Mouse (Mus musculus) left cerebral cortex, postnatal 36 days (tissue): ENCODE measurements around the gene Eme2. TPM values are rescaled to one million over a fixed set of nuclear protein-coding genes. Genes with fewer than 3 reads are reported as not detected.
A peak's percentile ranks its signal among the peaks of the same experiment; 100 is the strongest.

ENCODE experiments used
- DNase-seq, 2 experiments: peaks; one replicate each; pipeline ENCODE4 v3.0.0; 2021 to 2022; ENCODE audit warnings: low spot score in 2 of 2, mixed read lengths in 1 of 2
- intact Hi-C: fragments of 180-260 bp; cut with DNase I; formaldehyde crosslinking; loops from one replicate; pipeline ENCODE4 v1.15.1; 2025
- total RNA-seq, 2 experiments: library from RNA; stranded (reverse); gene quantifications; 2 replicates each; pipeline ENCODE4 v1.2.3; 2021

Gene Eme2
- total RNA-seq, 2 experiments from 2014 or later, result 47.4 to 60.0 TPM

DNA sequence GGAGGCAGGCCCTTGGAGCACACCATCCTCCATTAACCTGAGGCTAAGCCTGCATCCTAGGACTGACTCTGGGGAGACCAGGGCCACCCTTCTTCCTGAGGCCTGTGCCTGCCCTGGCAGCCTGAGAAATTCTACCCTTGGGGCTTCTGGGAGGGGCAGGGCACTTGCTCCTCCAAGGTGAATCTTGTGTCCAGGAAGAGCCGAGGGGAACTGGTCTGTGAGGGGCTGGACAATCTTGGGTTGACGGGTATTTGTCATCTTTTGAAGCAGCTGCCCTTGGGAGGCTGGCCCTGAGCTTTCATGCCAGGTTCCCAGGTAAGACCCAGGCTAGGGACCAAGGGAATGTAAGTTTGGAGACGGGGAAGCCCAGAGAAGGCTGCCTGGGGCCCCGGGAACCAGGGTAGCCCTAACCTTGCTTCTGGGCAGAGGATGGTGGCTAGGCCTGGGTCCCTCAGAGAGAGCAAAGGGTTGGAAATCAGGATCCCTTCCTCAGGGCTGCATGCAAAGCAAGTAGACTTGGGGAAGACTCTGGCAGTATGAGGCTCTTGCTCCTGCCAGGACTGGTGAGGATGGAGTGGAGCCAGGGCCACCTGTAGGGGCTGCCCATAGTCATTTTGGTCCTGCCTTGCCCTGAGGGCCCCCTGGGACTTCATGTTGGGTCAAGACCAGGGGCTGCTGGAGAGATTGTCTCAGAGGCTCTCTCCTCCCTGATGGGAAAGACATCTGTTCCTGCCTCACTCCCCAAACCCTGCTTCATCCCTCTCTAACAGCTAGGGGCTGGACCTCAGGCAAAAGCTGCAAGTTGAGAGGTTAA is 3.4 kb upstream of the Eme2 start:
- intact Hi-C loops, result no loop called here
- no peak for DNase-seq

DNA sequence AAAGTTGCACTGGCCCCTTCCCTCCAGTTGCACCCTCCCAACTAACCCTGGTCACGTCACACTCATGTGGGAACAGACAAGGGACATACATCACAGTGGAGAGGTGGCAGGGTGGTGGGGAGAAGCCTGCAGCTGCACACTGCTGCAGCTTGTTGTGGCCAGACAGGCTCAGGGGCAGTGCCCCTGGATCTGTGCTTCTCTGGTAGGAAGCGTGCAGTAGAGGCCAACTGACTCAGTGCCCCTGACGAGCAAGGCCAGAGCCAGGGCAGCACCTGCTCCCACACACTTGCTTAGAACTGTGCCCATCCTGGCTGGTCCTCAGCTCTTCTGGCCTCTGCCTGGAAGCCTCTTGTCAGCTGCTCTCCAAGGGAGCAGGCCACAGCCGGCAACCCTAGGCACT is 2.7 kb upstream of the Eme2 start:
- intact Hi-C loops, result no loop called here
- DNase-seq, result peak in 1 of 2 experiments; percentile 15

DNA sequence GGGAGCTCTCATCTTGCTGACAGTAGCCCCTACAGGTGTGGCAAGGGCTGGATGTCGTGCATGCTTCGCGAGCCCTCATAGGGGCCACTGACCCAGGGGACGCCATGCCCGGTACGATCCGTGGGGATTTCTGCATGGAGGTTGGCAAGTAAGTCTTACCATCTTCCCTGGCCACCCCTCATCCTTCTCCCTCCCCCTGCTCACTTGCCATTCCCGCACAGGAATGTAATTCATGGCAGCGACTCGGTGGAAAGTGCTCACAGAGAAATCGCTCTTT is 2.0 kb upstream of the Eme2 start:
- no peak for DNase-seq
- intact Hi-C loops, result no loop called here

DNA sequence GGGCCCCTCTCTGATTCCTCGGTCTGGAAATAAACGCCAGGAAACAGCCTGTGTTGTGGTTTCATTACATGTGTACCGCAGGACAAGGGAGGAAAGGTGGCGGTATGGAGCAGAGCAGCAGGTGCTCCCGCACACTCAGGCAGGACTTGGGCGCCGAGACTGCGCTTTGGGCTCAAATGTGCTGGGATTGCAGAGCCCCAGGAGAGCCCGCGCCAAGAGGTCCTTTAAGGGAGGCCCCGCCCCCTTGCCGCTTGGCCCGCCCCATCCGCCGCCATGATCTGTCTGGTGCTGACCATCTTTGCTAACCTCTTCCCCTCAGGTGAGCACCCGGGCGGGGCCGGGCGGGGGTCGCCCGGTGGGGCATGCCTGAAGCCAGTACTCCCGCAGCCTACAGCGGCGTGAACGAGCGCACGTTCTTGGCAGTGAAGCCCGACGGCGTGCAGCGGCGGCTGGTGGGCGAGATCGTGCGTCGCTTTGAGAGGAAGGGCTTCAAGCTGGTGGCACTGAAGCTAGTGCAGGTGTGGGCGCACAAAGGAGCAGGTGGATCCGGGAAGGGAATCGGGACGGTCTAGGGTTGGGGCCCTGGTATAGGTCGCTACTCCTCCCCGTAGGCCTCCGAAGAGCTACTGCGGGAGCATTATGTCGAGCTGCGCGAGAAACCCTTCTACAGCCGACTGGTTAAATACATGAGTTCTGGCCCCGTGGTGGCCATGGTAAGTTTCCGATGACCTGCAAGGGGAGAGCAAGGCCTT is 1.5 kb upstream of the Eme2 start, which contains the start of gene Nme3:
Gene Nme3, plus strand, starts transcription at position 260 of the 752 bp plus-strand sequence.
- peak; percentile 74 to 80 for DNase-seq
- intact Hi-C loops, result no loop called here

DNA sequence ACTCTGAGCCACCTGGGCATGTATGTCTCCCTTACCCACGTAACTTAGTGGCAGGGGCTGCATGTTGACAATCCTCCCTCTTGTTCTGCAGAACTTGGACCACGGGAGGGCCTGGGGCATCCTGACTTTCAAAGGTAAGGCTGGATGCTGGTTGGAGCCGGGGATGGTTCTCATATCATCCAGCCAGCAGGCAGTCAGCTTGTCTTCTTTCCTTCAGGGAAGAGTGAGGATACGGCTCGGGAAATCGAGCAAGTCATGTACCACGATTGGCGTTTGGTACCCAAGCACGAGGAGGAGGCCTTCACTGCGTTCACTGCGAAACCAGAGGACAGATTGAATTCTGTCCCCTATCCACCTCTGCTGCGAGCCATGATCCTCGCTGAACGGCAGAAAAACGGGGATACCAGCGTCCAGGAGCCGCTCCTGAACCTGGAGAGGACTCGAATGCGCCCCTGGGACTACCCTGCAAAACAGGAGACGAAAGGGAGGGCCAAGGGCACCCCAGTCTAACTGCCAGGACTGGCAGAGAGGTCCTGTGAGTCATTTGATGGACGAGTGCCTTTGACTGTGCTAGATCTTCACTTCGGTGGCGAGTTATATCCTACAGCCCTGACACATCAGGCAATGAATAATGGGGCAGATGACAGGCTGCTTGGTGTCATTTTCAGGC is 819 bp upstream of the Eme2 start:
- intact Hi-C loops, result no loop called here
- no peak for DNase-seq

DNA sequence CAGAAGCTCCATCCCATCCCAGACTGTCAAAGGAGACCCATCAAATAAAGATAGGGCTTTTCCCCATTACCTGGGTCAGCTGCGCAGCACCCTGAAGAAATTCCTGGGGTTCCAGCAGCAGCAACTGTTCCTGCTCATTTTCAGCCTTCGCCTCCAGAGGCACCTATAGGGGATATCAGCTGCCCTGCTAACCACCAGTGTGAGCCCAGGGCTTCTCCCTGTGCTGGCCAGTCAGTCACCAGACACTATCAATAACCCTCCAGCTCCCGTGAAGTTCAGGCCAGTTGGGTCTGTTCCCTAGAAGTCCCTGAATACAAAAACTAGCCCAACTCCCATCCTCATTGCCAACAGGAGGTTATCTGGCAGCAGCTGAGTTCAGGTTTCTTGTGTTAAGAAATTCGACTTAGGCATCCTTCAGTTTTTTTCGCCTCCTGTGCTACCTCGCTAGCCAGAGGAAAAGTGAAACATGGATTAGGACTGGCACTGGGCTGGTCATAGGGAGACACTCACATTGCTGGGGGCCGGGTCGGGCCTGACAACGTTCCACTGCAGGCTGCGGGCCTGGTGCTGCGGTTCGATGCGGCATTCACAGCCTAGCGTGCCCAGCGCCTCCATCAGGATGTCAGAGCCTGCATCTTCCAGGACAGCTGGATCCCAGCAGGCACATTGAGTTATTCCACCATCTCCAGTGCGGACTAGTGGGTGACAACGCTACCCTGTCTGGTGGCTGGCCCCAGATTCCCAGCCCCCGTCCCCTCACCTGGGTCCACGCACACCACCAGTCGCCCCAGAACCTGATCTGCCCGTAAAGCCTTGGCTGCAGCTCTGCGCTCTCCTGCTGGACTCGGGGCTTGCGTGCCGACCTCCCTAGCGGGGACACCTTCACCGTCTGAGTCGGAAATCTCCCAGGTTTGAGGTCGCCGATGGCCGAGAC is 559 bp downstream of the Eme2 start:
- no peak for DNase-seq
- intact Hi-C loops, result no loop called here

DNA sequence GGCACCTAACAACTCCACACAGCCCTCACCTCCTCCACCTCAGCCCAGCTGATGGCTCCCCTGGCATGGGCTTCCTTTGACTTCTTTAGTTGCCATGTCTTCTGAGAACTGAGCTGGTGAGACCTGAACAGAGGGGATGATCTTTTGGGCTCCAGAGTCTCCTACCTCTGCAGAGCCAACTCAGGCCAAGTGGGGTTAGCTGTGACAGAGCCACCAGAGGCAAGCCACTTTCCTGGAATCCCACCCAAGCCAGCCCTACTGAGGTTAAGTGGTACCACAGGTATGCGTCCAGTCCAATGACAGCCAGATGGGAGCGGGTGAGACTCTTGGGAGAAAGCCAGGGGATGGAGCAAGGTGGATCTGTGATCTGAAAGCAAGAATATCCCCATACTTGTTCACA is 1.6 kb downstream of the Eme2 start:
- no peak for DNase-seq
- intact Hi-C loops, result no loop called here

DNA sequence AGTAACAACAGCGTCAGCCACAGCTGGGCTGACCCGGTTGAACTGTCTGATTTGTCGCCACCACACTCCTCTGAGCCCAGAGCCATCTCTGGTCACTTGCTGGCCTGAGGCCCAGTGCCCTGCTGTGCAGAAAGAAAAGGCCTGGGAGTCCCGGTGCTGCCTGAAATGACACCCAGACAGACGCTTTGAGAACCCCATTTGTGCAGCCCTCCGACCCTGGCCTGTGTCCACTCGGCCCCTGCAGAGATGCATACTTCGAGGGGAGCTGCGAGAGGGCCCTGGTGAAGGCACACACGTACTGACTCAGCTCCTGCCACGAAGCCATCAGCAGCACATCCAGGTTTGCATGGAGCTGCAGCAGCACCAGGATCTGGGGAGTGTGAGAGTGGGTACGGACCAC is 2.1 kb downstream of the Eme2 start:
- intact Hi-C loops, result no loop called here
- DNase-seq, result no peak

DNA sequence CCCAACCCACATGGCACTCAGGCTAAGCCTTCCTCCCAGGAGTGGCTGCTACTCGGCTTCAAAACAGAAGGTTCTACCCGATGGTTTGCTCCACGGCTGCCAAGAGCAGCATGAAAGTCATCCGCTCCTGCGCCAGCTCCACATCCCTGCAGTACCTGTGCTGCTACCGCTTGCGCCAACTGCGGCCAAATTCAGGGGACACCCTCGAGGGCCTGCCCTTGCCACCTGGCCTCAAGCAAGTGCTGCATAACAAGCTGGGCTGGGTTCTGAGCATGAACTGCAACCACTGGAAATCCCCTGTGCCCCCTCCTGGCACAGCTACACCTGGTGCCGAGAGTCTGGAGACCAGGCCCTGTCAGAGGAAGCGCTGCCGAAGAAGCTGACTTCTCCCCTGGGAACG is 3.6 kb downstream of the Eme2 start:
- intact Hi-C loops, result no loop called here
- no peak for DNase-seq

DNA sequence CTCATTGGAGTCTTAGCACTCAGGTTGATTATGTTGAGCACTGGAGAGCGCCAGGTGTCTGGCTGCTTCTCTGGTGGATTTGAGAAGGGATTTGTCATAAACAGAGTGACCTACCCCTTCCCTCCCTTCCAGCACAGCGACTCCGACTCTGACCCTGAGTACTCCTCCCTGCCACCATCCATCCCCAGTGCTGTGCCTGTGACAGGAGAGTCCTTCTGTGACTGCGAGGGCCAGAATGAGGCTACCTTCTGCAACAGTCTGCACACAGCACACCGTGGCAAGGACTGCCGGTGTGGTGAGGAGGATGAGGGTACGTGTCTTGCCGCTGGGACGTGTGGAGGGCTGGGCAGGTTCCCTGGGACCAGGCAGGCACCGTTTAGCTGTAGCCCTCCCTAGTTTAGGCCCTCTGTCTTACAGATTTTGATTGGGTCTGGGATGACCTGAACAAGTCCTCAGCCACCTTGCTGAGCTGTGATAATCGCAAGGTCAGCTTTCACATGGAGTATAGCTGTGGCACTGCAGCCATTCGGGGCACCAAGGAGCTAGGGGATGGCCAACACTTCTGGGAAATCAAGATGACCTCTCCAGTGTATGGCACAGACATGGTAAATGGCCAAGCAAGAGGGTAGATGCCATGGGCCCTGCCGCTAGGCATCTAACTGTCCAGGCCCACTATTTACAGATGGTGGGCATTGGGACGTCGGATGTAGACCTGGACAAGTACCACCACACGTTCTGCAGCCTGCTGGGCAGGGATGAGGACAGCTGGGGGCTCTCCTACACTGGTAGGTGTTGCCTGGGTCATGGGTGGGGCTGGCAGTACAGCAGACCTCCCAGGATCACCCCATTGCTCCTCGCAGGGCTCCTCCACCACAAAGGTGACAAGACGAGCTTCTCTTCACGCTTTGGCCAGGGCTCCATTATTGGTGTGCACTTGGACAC is 4.5 kb downstream of the Eme2 start:
- DNase-seq, result peak in 1 of 2 experiments; percentile 13
- intact Hi-C loops, result no loop called here

DNA sequence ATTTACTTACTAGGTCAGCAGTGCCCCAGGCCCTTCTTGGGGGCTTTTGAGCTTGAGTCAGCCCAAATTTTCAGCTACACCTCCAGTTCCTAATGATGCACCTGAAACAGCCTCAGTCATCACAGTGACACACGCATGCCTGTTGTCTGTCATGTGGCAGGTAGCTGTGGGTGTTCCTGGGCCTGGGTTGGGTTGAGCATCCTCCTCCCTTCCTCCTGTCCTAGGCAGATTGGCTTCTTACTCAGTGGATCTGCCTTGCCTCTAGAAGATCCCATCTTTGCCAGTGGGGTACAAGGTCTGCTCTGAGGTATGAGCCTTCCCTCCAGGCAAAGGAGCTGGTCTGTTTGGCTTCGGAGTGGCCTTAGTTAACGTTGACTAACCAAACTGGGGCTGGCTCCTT is 6.0 kb downstream of the Eme2 start:
- DNase-seq, result no peak
- intact Hi-C loops, result no loop called here

DNA sequence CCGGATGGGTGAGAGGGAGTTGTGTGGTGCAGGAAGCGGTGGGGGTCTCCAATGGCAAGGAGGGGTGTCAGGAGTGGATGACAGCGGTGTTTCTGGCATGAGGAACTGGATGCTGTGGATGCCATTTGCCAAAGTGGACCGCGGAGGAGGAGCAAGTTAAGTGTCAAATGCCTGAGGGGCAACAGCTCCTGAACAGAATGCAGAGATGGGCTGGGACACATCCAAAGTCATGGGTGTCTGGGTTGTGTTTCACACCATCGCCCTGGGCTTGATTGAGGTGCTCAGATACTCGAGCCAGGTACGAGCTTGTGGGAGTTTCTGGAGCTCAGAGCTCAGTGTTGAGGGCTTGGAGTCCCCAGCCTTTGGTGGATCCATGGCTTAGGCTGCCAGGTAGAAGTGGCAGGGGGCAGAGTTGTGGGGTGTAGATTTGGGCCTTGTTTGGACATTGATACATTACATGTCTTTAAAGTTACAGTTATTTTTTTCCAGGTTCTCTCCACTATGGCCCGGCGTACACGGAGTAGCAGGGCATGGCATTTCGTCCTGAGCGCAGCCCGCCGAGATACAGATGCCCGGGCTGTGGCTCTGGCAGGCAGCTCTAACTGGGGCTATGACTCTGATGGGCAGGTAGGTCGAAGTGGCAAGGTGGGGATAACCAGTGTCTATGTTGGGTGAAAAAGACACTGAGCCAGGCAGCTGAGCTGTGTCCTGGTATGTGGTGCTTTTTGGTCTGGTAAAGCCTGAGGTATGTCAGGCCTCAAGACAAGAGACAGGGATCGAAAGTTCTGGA is 7.4 kb downstream of the Eme2 start:
- intact Hi-C loops, result loop anchor here (2.0 kb wide), 1 partner anchor 37 kb away; the partner anchor contains the start of gene Fahd1
- DNase-seq, result no peak

DNA sequence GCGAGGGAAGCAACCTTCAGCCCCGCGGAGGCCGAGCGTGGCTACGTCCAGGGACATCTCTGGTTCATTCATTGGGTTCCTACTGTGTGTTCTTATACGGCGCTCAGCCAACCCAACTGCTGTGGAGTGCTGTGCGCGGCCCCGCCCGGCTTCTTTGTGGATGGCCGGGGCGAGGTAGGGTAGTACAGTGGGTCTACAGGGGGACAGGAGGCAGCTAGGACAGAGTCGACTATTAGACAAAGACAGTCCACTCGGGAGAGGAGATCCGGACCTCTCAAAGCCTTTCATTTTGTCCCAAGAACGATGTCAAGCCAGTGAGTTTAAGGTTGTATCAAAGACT is 8.0 kb downstream of the Eme2 start:
- no peak for DNase-seq
- intact Hi-C loops, result loop anchor here (2.0 kb wide), 1 partner anchor 36 kb away; the partner anchor contains the start of gene Fahd1

DNA sequence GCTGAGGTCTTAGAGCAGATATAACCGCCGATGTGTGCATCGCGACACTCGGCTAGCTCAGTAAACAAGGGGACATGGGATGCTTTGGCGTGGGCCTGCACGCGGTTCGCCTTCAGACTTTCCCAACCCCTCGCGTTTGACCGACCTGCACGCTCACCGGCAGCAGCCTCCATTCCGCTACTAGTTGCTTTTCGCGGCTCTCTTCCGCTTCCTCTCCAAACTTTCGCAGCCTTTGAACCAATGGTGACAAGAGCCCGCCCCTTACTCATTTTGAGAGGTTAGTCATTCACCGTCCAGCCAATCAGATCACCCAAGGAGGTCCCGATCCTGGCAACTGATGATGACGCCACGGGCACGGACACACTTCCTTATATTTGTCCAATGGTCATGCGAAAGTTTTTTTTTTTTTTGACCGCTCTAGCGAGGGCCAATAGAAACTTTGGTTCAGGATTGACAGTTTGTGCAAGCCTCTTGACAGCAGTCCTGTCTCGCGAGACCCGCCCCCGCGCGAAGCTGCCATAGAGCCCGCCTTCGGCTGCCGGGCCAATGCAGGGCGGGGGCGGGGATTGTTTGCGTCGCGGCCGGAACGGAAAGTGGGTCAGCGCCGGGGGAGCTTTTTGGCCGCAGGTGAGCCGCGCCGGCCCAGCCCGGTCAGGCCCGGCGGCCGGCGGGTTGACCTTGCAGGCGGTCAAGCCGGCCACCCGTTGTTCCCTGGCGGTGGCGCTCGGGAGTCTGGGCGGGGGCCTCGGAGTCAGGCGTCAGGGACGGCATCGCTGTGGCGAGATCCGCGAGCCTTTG is 8.6 kb downstream of the Eme2 start, which contains the start of the genes Nubp2 and Spsb3:
Gene Nubp2, minus strand, starts transcription at position 216 of the 798 bp plus-strand sequence.
Gene Spsb3, plus strand, starts transcription at position 510 of the 798 bp plus-strand sequence.
- intact Hi-C loops, result loop anchor here (2.0 kb wide), 1 partner anchor 36 kb away; the partner anchor contains the start of gene Fahd1
- DNase-seq, result peak; percentile 97

DNA sequence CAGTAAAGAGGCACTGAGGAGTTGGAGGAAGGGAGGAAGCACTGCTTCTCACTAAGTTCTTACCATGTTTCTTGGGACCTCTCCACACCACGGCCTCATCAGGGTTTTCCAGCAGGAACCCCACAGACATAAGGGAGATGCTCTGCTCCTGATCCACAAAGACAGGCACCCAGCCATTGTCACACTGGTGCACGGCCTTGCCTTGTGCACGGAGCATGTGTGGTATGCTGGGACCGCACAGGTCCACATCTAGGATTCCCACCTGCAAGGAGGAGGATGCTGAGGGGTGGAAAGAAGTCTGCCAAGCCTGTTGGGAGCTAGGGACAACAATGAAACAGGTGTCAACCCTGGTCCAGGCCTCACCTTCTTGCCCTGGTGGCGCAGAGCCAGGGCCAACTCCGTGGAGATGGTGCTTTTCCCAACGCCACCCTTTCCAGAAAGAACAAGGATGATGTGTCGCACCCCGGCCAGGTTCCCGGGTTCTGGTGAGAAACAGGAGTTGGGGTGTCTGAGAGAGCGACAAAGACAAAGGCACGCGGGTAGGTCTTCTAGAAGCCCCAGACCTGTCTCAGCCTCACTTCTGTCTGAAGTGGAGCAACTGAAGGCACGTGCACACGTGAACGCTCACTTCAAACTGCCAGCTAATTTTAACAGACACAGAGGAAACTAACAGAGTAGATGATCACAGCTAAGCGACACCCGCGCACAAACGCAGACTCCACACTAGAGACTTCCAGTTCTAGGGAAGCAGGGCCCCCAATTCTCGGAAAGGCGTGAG is 9.3 kb downstream of the Eme2 start:
- intact Hi-C loops, result loop anchor here (2.0 kb wide), 1 partner anchor 35 kb away; the partner anchor contains the start of gene Fahd1
- DNase-seq, result no peak

DNA sequence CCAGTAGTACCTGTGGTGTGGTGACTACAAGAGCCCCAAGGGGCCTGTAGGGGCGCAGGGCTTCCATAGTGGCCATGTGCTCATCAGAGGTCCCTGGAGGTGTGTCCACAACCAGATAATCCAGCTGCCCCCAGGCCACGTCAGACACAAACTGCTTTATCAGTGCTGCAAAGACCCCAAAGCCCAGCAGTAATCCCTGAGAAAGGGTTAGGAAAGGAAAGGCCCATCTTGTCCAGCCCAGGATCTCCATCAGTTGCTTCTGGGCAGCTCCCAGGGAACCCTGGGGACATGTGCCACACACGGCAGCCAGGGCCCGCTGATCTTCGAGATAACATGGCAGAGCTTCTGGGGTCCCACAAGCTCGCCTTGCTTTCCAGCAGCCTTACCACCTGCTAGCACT is 10.5 kb downstream of the Eme2 start:
- intact Hi-C loops, result loop anchor here (5.0 kb wide), 1 partner anchor 137 kb away; no protein-coding TSS in a partner anchor
- no peak for DNase-seq
